Mouse (Mus musculus) olfactory bulb, adult 2 months (tissue): ENCODE measurements around the gene Cflar.

ENCODE experiments used
- CTCF ChIP-seq: fragments of 200-500 bp; IDR thresholded peaks from 2 replicates; pipeline ENCODE4 v1.5.1; 2012; ENCODE audit warnings: low read depth, mild to moderate bottlenecking, low read length, moderate library complexity; ENCODE audit not compliant: insufficient read depth
- POLR2A ChIP-seq: fragments of 200-500 bp; IDR thresholded peaks from 2 replicates; pipeline ENCODE4 v1.6.1; 2012; ENCODE audit warnings: mild to moderate bottlenecking, low read depth, low read length, moderate library complexity; ENCODE audit not compliant: insufficient read depth

DNA sequence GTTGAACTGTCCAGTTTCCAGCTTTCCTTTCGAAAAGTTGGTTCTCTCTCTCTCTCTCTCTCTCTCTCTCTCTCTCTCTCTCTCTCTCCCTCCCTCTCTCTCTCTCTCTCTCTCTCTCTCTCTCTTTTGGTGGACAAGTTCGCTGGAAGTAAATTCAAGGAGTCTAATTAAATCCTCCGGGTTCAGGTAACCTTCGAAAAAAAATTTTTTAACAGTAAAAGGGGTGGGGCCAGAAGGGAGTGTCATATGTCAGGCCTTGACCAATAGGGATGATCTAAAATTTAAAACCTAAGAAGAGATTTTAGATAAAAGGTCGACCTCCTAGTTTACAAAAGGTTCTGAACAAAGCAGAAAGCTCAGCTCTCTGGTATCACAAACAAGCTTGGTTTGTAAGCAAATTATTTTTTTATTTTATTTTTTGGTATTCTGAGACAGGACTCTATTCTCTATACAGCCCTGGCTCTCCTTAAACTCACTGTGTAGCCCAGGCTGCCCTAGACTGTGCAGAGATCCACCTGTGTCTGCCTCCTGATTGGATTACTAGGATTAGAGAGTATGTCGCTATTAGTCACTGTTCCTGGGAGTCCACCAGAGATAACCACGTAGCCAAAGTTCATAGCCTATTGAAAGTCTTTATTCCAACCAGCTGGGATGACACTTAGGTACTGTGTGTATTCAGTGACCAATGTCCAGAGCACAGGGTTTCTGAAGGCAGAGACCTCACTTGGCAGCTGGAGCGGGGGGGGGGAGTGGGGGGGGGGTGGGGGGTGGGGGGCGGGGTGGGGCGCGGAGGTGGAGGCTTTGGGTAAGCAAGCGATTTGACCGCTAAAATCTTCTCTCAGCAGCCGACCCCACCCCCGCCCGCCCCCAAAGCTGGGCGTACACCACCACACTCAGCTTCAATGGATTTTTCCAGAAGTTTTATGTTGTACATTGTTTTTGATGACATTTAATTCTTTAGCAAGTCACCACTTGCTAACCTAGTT lies 1.1 kb downstream of the Cflar start:
- no peak for TF ChIP-seq POLR2A
- no peak for TF ChIP-seq CTCF
